Mouse (Mus musculus) forebrain, embryonic 10.5 days (tissue): ENCODE data around the gene Krtap11-1. TPM values are rescaled to one million over a fixed set of nuclear protein-coding genes. Genes with fewer than 3 reads are reported as not detected.

ENCODE experiments used
- DNase-seq: peaks from one replicate; pipeline ENCODE4 v3.0.0-alpha.2; 2017; ENCODE audit warnings: low spot score; ENCODE audit errors: extremely low spot score
- H3K27ac ChIP-seq: fragments of 300-500 bp; sonication (generic); 2 replicates; pipeline ENCODE4 v1.5.1; 2016; ENCODE audit warnings: mild to moderate bottlenecking
- H3K27me3 ChIP-seq: fragments of 300-500 bp; sonication (generic); 2 replicates; pipeline ENCODE4 v1.6.1; 2016; ENCODE audit warnings: mild to moderate bottlenecking; ENCODE audit not compliant: poor library complexity, severe bottlenecking
- H3K36me3 ChIP-seq: fragments of 300-500 bp; sonication (generic); replicated peaks from 2 replicates; pipeline ENCODE4 v1.6.1; 2016; ENCODE audit warnings: mild to moderate bottlenecking, moderate library complexity
- H3K4me1 ChIP-seq: fragments of 300-500 bp; sonication (generic); 2 replicates; pipeline ENCODE4 v1.6.1; 2016
- H3K4me3 ChIP-seq: fragments of 300-500 bp; sonication (generic); 2 replicates; pipeline ENCODE4 v1.5.1; 2016; ENCODE audit warnings: mild to moderate bottlenecking, moderate library complexity
- H3K9me3 ChIP-seq: fragments of 300-500 bp; sonication (generic); 2 replicates; pipeline ENCODE4 v1.6.1; 2016; ENCODE audit warnings: mild to moderate bottlenecking, moderate library complexity
- WGBS: fragments of 180-500 bp; shearing (Covaris S2); methylation state at CpG from one replicate; pipeline ENCODE4 v1.1.7; 2016; 5-methylcytosine and 5-hydroxymethylcytosine counted together
- polyA plus RNA-seq: library from polyadenylated mRNA; unstranded; fragments of >200 nt; fragmentation: Nextera tagmentation; extraction: Ambion mirVana; gene quantifications from 2 replicates; pipeline ENCODE4 v1.2.1, GENCODE M21; 2016

The Krtap11-1 gene
- polyA plus RNA-seq, result not detected in 2 replicates

GRCm38 (mm10) chr16:89571083-89571482 lies at the start of gene Krtap11-1:
Krtap11-1 (minus strand) TSS chr16:89571183.
- DNase-seq, result no peak
- Histone ChIP-seq H3K4me3 (no peak within 1 kb of the TSS), H3K27me3 (no peaks in the 10 kb centered on the region), H3K36me3 (no peaks in the 10 kb centered on the region), H3K9me3 (no peaks in the 10 kb centered on the region), H3K4me1 (no peaks in the 10 kb centered on the region), H3K27ac (no peak within 1 kb of the TSS)
- 92% methylated on average over 5 of the region's 5 CpGs for WGBS

- H3K27me3 ChIP-seq, result no peaks in the 10 kb centered on the region
- no peak overlapping the region for H3K4me3 ChIP-seq
- H3K4me1 ChIP-seq, result no peaks in the 10 kb centered on the region
- H3K36me3 ChIP-seq, result no peaks in the 10 kb centered on the region
- DNase-seq, result no peak
- no peaks in the 10 kb centered on the region for H3K9me3 ChIP-seq
- WGBS, result 93% methylated on average over 7 of the region's 7 CpGs
- no peak overlapping the region for H3K27ac ChIP-seq
These were observed 47.2 kb upstream of the Krtap11-1 start for GRCm38 (mm10) chr16:89618190-89618589.

- H3K9me3 ChIP-seq, result no peaks in the 10 kb centered on the region
- WGBS, result 88% methylated on average over 3 of the region's 3 CpGs
These were observed 46.3 kb upstream of the Krtap11-1 start for GRCm38 (mm10) chr16:89617251-89617650.

GRCm38 (mm10) chr16:89613726-89614125 lies 42.7 kb upstream of the Krtap11-1 start:
- no peak overlapping the region for H3K27ac ChIP-seq
- WGBS, result 92% methylated on average over 12 of the region's 12 CpGs
- H3K4me1 ChIP-seq, result no peaks in the 10 kb centered on the region

More at GRCm38 (mm10) chr16:89617251-89617650, 46.3 kb upstream of the Krtap11-1 start:
- no peaks in the 10 kb centered on the region for H3K27me3 ChIP-seq
- H3K36me3 ChIP-seq, result no peaks in the 10 kb centered on the region
- no peaks in the 10 kb centered on the region for H3K4me1 ChIP-seq
- no peak overlapping the region for H3K27ac ChIP-seq
- H3K4me3 ChIP-seq, result no peak overlapping the region
- no peak for DNase-seq

GRCm38 (mm10) chr16:89608791-89609185 lies 37.8 kb upstream of the Krtap11-1 start:
- 85% methylated on average over 4 of the region's 4 CpGs for WGBS
- Histone ChIP-seq H3K27me3 (no peaks in the 10 kb centered on the region), H3K4me3 (no peak overlapping the region), H3K36me3 (no peaks in the 10 kb centered on the region), H3K4me1 (no peaks in the 10 kb centered on the region), H3K9me3 (no peaks in the 10 kb centered on the region), H3K27ac (no peak overlapping the region)
- DNase-seq, result no peak

More at GRCm38 (mm10) chr16:89613726-89614125, 42.7 kb upstream of the Krtap11-1 start:
- Histone ChIP-seq H3K27me3 (no peaks in the 10 kb centered on the region), H3K9me3 (no peaks in the 10 kb centered on the region), H3K4me3 (no peak overlapping the region), H3K36me3 (no peaks in the 10 kb centered on the region)
- no peak for DNase-seq

GRCm38 (mm10) chr16:89608161-89608790 lies 37.3 kb upstream of the Krtap11-1 start:
- Histone ChIP-seq H3K27me3 (no peaks in the 10 kb centered on the region), H3K4me1 (no peaks in the 10 kb centered on the region), H3K4me3 (no peak overlapping the region), H3K36me3 (no peaks in the 10 kb centered on the region), H3K9me3 (no peaks in the 10 kb centered on the region), H3K27ac (no peak overlapping the region)
- WGBS, result 94% methylated on average over 12 of the region's 12 CpGs
- no peak for DNase-seq

GRCm38 (mm10) chr16:89606951-89607350 lies 36.0 kb upstream of the Krtap11-1 start:
- no peak overlapping the region for H3K27ac ChIP-seq
- 90% methylated on average over 3 of the region's 3 CpGs for WGBS
- no peaks in the 10 kb centered on the region for H3K9me3 ChIP-seq
- no peak for DNase-seq
- no peak overlapping the region for H3K4me3 ChIP-seq
- no peaks in the 10 kb centered on the region for H3K4me1 ChIP-seq
- H3K36me3 ChIP-seq, result no peaks in the 10 kb centered on the region
- no peaks in the 10 kb centered on the region for H3K27me3 ChIP-seq

GRCm38 (mm10) chr16:89587209-89587608 lies 16.2 kb upstream of the Krtap11-1 start:
- Histone ChIP-seq H3K9me3 (peaks cover 6% of the 10 kb centered on the region; the same call in 1 of the 2 replicates), H3K4me3 (no peak overlapping the region)
- WGBS, result 82% methylated on average over 3 of the region's 3 CpGs

GRCm38 (mm10) chr16:89585604-89586508 lies 14.9 kb upstream of the Krtap11-1 start:
- H3K27me3 ChIP-seq, result no peaks in the 10 kb centered on the region
- no peak for DNase-seq
- no peak overlapping the region for H3K4me3 ChIP-seq
- H3K36me3 ChIP-seq, result no peaks in the 10 kb centered on the region
- no peaks in the 10 kb centered on the region for H3K9me3 ChIP-seq
- H3K27ac ChIP-seq, result peak overlapping the region; percentile 35; the same call in 1 of the 2 replicates
- WGBS, result 77% methylated on average over 9 of the region's 9 CpGs
- peaks cover 14% of the 10 kb centered on the region for H3K4me1 ChIP-seq

More at GRCm38 (mm10) chr16:89587209-89587608, 16.2 kb upstream of the Krtap11-1 start:
- H3K27ac ChIP-seq, result no peak overlapping the region
- H3K36me3 ChIP-seq, result no peaks in the 10 kb centered on the region
- H3K27me3 ChIP-seq, result no peaks in the 10 kb centered on the region
- DNase-seq, result no peak
- peaks cover 14% of the 10 kb centered on the region for H3K4me1 ChIP-seq

- Histone ChIP-seq H3K27ac (no peak overlapping the region), H3K4me1 (peaks cover 14% of the 10 kb centered on the region), H3K4me3 (no peak overlapping the region), H3K9me3 (no peaks in the 10 kb centered on the region), H3K27me3 (no peaks in the 10 kb centered on the region), H3K36me3 (no peaks in the 10 kb centered on the region)
- WGBS, result 96% methylated on average over 2 of the region's 2 CpGs
- DNase-seq, result no peak
These were observed 10.7 kb upstream of the Krtap11-1 start for GRCm38 (mm10) chr16:89581658-89582057.

- no peak overlapping the region for H3K4me3 ChIP-seq
- DNase-seq, result no peak
- no peaks in the 10 kb centered on the region for H3K4me1 ChIP-seq
- no peaks in the 10 kb centered on the region for H3K36me3 ChIP-seq
- H3K27me3 ChIP-seq, result no peaks in the 10 kb centered on the region
- H3K27ac ChIP-seq, result no peak overlapping the region
- WGBS, result 94% methylated on average over 9 of the region's 9 CpGs
- H3K9me3 ChIP-seq, result no peaks in the 10 kb centered on the region
These were observed 467 bp downstream of the Krtap11-1 start for GRCm38 (mm10) chr16:89570516-89570915.

- 92% methylated on average over 6 of the region's 6 CpGs for WGBS
- no peaks in the 10 kb centered on the region for H3K27me3 ChIP-seq
- no peaks in the 10 kb centered on the region for H3K9me3 ChIP-seq
- no peaks in the 10 kb centered on the region for H3K36me3 ChIP-seq
- no peak overlapping the region for H3K4me3 ChIP-seq
- DNase-seq, result no peak
- H3K27ac ChIP-seq, result no peak overlapping the region
- no peaks in the 10 kb centered on the region for H3K4me1 ChIP-seq
These were observed 1.8 kb downstream of the Krtap11-1 start for GRCm38 (mm10) chr16:89569136-89569535.

GRCm38 (mm10) chr16:89568141-89568540 lies 2.8 kb downstream of the Krtap11-1 start:
- WGBS, result 84% methylated on average over 7 of the region's 7 CpGs
- Histone ChIP-seq H3K9me3 (no peaks in the 10 kb centered on the region), H3K27me3 (no peaks in the 10 kb centered on the region), H3K4me3 (no peak overlapping the region), H3K4me1 (no peaks in the 10 kb centered on the region), H3K36me3 (no peaks in the 10 kb centered on the region), H3K27ac (no peak overlapping the region)
- DNase-seq, result no peak
